Mouse (Mus musculus): ENCODE measurements around the gene Wdr5. TPM values are rescaled to one million over a fixed set of nuclear protein-coding genes. Genes with fewer than 3 reads are reported as not detected.
A peak's percentile ranks its signal among the peaks of the same experiment; 100 is the strongest.

The Wdr5 gene
- 22.5 and 23.1 TPM in 2 replicates for polyA plus RNA-seq (2012; rRNA removed)

DNA sequence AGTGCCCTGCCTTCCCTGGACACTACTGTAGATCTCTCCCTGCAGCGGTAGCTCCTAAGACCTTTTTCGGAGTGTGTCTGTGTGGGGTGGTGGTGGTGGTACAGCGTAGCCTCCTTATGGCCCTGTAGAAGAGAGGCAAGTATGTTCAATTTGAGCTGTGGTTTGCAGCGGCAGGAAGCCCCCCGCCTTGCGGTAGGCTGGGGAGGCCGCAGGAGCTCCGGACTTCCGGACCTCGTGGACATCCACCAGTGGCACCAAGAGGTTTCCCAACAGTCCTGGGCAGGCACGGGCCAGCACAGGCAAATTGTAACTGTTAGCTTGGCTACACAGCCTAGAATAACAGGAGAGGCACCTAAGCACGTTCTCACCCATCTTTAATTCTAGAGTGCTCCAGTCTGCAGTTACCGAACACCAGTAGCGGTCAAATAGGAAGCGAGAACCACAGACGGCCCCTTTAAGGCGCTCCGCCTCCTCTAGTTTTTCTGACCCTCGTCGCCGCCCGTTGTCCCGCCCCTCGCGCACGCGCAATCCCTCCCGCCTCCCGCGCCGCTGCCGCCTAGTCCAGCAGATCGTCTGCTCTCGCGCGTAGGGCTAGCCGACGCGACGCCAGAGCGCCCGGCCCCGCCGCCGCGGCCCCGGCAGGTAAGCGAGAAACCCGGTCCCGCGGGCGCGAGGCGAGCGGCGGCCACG lies at the start of gene Wdr5:
TSS of gene Wdr5 (plus strand) at position 519 of the 690 bp plus-strand sequence.
- no peak for DNase-seq (ENCODE audit: low read depth)

DNA sequence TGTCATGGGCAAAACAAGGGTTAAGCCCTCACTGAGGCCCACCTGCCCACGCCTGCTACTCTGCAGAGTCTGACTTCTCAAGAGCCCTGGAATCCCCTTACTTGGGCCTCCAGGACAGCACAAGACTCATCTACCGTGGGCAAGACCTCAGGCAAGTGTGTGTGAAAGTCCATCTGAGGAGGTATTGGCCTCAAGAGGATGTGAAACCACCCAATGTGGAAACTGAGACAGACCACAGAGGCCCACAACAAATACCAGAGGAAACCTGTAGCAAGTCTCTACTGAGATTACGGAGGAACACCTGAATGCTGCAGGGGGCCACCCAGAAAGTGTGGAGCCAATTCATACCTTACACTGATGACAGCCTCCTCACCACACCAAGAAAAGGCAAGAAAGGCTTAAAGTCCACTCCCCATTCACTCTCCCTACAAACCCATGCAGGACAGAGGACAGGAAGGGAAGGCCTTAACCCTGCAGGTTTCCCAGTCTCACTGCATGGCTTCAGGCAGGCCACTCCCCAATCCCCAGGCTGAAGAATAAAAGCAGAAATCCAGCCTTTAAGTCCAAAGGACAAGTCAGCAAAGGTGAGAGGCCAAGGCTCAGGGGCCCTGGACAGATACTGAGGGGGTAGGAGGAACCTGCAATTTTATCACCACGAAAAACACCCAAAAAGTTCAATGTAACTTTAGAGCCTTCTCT lies 45.5 kb upstream of the Wdr5 start:
- no peak for DNase-seq (ENCODE audit: low read depth)

DNA sequence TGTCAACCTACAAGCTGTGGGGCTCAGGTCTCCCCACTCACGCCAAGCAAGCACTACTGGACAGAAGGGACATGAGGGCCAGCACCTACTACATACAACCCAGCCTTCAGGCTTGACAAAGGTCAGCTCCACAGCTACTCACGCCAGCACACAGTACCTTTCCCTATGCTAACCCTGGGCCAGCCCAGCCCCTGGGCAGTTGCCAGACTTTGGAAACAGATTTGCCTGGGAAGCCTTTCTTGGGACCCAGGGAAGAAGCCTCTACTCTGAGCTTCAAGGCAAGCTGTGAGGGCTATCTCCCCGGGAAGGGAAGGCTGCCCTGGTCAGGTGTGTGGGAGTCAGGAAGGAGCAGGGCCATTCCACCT lies 45.0 kb upstream of the Wdr5 start:
- DNase-seq (ENCODE audit: low read depth): no peak

DNA sequence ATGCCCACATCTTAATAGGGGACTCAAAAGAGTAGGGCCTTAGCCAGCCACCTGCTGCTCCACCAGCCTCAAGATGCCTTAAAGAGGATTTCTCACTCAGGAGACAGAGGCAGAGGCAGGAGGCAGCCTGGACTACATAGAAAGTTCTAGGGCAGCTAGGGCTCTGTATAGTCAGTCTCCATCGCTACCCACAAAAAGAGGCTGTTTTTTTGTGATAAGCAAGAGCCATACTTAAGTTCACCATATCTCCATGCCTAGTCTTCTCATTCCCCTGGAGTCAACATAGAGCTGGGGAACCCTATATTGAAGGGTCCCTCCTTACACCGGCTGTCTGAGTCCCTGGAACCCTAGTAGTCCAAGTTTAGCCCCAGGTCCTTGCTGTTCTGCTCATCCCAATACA lies 44.4 kb upstream of the Wdr5 start:
- DNase-seq (ENCODE audit: low read depth): no peak

DNA sequence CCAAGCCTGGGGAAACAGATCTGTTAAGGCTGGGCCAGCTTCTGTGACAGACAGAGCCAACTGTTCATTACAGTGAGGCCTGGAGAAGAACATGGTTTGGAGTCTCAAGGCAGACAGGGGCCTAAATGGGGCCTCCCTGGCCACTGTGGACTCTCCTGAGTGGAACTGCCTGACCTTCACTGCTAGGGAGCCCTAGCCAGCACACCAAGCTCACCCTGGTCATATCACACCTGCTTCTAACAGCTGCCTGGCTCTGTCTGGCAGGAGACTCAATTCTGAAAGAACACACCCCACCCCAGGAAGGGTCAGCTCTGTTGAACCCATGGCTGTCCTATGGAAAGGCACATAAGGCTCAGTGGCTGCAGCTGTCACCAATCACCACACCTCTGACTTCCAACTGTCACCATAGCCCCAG lies 43.8 kb upstream of the Wdr5 start:
- no peak for DNase-seq (ENCODE audit: low read depth)

DNA sequence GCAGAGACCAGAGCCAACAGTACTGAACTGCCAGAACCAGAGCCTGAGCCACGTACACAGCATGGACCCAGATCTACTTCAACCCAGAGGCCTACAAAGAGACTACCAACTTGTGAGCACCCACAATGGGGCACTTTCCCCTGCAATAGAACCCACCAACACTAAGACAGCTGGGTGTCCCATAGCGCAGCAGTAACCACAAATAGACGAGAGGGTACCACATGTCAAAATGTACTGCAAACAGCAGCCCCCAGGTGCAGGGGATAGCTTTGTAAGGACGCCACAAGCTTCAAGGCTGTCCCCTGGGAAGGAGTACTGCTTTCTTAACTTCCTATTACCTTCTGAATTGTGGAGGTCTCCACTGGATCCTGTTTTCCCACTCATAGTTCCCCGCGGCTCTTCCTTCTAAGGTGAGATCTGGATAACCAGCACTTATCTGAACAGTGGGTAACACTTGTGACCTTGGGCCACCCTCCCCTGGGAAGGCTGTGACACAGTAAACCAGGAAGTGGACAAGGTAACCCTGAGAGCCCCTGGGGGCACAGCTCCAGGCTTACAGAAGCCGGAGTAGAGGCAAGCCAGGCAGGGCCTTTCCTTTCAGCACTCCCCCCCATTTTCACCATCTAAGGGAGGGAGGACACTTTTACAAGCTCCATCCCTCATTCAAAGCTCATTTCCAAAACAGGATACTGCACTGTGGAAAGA lies 41.7 kb upstream of the Wdr5 start:
- no peak for DNase-seq (ENCODE audit: low read depth)

DNA sequence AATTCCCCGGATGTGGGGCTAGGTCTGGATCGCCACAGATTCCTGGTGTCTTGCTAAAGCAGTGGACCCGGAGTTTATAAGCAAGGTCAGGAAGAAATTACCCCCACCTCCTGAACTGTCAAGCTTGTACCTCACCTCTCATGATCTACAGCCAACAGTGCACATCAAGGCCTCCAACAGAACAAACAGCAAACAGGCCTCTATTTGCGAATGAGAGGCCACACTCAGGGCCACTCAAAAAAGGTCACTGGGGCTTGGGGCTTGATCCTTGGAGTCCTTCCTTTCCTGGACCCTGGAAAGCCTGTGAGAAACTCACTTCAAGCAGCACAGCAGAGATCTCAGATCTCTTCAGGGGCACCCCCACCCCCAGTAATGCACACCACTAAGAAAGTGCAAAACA lies 41.0 kb upstream of the Wdr5 start:
- DNase-seq (ENCODE audit: low read depth): no peak

DNA sequence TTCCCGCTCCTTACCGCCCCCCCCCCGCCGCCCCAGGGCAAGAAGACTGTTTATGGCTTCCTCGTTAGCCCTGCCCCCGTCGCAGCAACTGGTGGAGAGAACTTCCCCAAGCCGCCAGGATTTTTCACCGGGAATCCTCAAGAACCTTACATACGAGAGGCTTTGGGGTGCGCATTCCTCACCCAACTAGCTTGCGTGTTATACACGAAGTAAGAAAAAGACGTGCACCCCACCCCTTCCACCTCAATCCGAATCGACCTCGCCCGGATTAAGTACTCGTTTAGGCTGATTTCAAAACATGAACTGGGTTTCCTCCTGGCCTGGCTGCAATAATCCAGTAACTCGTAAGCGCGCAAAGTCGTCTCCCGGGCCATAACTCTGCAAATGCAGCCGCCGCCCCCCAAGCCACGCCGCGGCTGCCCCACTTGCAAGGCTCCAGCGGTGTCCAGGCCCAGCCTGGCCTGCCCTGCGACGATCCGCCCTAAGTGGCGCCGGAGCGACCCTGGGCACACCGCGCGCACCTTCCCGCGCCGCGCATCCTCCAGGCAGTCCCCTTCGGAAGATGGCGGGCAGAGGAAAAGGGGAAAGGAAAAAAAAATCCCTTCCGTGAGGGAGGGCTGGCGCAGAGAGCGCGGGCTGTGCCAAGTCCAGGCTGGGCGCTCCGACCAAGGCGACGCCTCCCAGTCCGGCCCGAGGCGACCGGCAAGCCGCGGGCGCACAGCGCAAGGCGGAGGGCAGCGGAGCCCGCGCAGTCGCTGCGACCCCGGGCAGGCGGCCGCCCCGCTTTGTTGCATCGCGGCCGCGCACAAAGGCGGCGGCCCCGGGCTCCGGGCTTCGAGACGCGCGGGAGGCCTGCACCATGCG lies 40.1 kb upstream of the Wdr5 start:
- no peak for DNase-seq (ENCODE audit: low read depth)

DNA sequence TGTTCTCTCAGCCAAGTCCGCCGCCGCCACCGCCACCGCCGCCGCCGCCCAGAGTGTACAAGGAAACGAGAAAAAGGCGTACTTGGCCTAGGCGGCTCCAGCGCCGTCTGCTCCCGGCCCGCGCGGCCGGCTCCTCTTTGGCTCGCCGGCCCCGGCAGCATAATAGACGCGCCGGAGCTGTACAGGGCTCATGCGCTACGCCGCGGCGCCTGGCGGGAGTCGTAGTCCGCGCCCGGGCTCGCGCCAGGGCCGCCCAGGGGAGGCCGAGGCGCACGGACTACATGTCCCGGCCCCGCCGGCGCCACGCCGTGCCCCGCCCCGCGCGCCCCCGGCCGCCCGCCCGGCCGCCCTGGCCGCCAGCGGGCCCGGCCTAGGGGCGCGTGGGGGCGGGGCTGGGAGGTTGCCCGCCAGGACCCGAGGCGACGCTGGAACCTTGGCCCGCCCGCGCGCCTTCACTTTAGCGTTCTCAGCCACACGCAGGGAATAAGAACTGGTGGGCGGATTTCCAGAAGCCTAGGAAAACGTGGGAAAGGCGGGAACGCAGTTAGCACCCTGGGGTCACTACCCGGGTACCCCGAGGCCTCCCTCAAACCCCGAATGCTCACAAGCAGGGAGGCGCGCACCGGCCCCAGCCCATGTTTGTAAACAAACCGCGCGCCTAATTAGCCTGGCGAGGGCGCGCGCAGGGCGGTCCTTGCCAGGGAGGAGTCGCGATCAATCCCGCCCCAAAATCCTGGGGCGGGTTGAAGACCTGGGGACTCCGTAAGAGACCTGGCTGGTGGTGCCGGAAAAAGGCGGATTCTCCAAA lies 39.3 kb upstream of the Wdr5 start:
- DNase-seq (ENCODE audit: low read depth): peak; percentile 33

DNA sequence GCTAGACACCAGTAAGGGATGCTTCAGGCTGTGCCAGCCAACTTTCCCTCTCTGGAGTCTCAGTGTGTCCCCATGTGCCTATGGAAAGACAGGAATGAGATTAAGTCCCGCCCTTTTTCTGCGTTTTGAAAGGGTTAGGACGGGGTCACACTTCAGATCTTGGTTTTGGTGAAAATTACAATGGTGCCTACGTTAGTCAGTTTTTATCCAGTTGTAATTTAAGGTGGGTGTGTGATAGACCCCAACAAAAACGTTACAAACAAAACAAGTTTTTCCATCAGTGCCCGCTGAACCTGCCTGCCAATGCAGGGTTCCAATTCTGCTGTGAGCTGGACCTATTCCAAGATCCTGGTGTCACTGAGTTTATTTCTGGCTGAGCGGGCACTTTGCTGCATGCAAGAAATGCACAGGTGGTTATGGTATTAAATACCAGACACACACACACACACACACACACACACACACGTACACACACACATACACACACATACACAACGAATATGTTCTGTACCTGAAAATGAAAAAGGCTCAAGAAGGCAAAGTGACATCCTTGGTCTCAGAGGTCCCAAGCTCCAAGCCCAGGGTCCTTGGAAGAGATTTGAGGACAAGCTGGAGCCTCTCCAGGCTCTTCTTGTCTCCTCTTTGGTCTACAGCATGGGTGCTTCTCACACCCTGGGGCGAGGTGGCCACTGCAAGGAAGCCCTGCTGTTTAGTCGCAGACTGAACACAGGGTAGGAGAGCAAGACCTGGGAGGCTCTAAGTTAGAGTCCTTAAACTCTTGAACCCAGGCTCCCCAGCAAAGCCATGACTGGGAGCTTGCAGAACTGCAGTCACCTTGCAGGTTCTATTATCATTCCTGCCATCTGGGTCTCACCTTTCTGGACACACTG lies 38.4 kb upstream of the Wdr5 start:
- no peak for DNase-seq (ENCODE audit: low read depth)

DNA sequence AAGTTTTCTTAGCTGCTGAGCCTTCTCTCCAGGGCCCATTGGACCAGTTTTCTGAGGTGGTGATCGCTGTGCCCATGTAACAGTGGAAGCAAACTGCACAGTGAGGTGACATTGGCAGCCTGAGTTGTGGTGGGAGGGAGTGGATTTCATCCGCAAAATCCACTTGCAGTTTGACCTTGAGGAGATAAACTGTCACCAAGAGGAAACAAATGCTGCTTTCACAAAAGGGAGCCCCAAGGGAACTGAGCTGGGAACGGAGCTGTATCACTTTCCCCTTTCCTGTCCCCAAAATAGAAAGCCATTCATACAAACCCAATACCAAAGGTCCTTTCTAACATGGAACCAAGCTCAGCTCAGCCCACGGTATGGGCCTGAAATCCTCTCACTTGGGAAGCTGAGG lies 35.1 kb upstream of the Wdr5 start:
- no peak for DNase-seq (ENCODE audit: low read depth)

DNA sequence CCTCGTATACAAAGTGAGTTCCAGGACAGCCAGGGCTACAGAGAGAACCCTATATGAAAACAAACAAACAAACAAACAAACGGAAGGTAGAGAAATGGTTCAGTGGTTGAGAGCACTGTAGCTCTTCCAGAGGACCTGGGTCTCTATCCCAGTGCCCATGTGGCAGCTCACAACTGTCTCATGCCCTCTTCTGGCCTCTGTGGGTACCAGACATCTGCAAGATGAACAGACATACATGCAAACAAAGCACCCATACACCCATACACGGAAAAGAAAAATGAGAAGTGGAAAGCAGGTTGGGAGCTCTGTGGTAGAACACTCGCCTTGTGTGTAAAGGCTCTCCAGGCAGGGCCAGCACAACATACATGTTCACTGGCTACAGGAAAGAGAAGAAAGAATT lies 34.6 kb upstream of the Wdr5 start:
- DNase-seq (ENCODE audit: low read depth): no peak

DNA sequence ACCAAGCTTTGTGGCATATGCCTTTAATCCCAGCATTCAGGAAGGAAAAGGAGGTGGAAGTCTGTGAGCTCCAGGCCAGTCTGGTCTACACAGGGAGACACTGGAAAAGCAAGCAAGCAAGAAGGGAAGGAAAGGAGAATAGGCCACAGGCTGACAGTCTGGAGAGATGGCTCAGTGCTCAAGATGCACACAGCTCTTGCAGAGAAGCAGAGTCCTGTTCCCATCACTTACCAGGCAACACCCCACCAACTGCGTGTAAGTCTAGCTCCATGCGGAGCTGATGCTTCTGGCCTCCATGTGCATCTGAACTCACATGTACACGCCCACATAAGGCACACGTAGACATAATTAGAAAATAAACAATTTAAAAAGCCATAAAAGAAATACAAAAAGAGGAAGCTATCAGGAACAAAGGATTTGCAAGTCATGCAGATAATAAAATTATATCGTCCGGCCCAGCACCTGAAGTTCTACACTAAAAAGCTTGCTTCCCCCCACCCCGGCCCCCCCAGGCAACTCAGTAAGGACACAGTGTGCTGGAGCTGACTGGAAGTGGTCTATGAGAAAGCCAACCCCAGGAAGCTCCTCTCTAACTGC lies 32.6 kb upstream of the Wdr5 start:
- no peak for DNase-seq (ENCODE audit: low read depth)

DNA sequence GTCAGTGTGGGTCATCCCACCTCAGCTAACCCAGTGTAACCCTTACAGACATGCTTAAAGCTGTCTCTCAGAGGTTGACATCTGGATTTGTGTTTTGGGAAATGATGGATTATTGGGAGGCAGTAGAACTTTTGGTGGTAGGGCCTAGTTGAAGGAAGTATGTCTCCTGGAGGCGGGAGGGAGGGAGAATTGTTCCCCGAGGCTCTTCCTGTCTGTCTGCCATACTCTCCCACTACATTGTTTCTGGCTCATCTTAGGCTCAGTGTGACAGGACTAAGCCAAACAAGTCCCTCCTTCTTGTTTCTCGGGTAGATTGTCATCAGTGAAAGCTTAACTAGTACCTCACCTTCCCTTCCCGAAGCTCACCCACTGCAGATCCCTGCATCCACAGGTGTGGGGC lies 28.2 kb upstream of the Wdr5 start:
- no peak for DNase-seq (ENCODE audit: low read depth)

DNA sequence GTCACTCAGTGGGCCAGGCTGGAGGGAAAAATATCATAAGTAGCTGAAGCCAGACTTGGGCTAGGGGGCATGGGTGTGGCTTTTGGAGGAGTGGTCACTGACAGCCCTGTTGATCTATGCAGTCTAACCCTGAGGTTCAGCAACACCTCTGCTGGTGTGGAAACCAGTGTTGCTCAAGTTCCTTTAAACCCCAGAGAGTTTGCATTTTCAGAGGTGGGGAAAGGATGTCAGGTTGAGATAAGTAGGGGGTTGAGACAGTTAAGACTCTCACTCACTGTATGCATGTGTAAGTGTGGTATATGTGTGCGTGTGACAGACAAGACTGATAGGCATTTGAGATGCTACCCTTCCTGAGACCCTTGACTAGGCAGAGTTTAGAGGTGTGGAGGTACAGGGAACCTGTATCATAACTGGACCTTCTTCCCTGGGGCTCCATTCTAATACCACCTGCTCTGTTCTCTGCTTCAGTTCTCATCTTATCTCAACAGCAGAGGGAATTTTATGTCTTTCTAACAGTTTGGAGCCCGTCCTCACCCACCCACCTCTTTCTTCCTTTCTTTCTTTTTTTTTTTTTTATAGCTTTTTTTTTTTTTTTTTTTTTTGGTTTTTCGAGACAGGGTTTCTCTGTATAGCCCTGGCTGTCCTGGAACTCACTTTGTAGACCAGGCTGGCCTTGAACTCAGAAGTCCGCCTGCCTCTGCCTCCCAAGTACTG lies 27.5 kb upstream of the Wdr5 start:
- DNase-seq (ENCODE audit: low read depth): no peak

DNA sequence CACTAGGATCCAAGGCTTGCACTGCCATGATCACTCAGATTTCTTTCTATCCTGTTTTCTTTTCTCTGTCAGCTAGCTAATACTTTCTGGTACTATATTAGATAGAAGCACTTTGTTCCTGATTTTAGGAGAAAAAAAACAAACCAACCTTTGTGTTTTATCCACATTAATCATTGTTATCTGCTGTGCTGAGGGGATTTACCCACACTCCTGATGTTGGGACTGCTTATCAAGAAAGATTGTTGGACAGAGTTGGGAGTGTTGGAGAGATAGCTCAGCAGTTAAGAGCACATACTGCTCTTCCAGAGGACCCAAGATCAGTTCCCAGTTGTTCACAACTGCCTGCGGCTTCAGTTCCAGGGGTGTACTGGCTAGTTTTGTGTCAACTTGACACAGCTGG lies 26.6 kb upstream of the Wdr5 start:
- no peak for DNase-seq (ENCODE audit: low read depth)

DNA sequence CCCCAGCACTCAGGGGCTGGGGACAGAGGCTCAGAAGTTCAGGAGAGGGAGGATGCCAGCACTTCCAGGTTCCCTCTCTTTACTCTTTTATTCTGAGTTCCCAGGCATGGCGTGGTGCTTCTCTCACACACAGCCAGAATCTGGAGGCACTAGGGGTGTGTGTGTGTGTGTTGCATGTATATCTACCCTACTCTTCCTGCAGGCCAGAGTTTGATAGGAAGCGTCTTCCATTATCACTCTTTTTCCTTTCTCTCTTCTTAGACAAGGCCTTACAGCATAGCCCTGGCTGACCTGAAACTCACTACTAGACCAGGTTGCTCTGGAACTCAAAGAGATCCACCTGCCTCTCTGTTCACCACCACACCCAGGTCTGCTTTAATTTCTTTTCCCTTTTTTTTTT lies 24.0 kb upstream of the Wdr5 start:
- no peak for DNase-seq (ENCODE audit: low read depth)

DNA sequence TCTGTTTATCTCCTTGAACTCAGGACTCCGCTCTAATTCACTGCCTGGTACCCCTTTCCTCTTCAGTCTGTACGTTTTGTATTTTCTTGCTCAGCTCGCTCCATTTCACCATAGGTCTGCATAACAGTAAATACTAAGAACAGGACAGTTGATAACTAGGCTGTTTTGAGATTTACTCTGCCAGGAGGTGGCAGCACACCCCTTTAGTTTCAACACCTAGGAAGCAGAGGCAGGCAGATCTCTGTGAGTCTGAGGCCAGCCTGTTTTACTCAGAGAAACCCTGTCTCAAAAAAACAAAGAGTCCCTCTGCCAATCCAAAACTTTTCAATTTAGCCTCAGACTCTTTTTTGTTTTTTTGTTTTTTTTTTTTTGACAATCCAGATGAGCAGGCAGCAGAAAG lies 21.0 kb upstream of the Wdr5 start:
- DNase-seq (ENCODE audit: low read depth): no peak

DNA sequence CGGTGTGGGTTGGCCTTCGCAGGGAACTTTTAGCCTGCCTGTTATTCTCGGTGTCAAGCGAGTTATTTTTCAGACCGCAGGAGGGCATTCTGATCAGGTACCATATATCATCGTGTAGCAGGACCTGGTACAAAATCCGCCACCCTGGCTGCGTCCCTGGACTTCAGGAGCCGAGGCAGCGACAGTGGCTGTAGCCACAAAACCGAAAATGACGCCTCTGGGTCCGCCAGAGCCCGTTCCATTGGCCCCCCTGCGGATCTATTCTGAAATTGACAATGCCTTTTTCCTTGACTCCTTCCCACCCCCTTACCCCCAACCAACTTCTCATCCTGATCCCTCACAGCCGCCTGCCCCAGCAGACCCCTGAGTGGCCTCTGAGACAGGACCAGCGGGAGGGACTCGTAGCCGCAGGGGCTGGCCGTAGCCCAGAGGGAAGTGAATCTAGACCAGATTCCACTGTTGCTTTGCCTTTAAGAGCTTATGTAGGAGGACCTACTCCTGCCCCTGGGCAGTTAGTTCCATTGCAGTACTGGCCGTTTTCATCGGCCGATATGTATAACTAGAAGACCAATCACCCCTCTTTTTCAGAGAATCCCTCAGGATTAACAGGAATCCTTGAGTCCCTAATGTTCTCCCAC lies 18.4 kb upstream of the Wdr5 start:
- DNase-seq (ENCODE audit: low read depth): no peak

All from gonadal fat pad, adult 2 months (tissue).